Mouse (Mus musculus) left cerebral cortex, postnatal 14 days (tissue): ENCODE measurements around the gene Rnf103. TPM values are rescaled to one million over a fixed set of nuclear protein-coding genes. Genes with fewer than 3 reads are reported as not detected.

Experiments
- total RNA-seq, 2 experiments: library from RNA; stranded (reverse); gene quantifications; 2 replicates each; pipeline ENCODE4 v1.2.3; 2021

Gene Rnf103
- total RNA-seq, 2 experiments from 2014 or later: 52.2 to 53.5 TPM

Other genes starting within 250 kb of the Rnf103 start
- 10 to 100 TPM; 14.2 to 15.0 TPM for gene Krcc1, start 222.2 kb upstream of the Rnf103 start, total RNA-seq
- gene Smyd1, start 171.7 kb upstream of the Rnf103 start, total RNA-seq: 1 to 10 TPM; 2.0 to 3.1 TPM
- gene Cd8b1, start 171.1 kb upstream of the Rnf103 start, total RNA-seq: not detected
- not detected for gene Cd8a, start 120.5 kb upstream of the Rnf103 start, total RNA-seq
- 10 to 100 TPM; 85.1 to 87.0 TPM for gene Rmnd5a, start 53.3 kb upstream of the Rnf103 start, total RNA-seq
- 10 to 100 TPM; 77.6 to 83.3 TPM for gene Chmp3, start 49.9 kb downstream of the Rnf103 start, total RNA-seq
- 10 to 100 TPM; 28.4 to 34.0 TPM for gene Kdm3a, start 139.1 kb downstream of the Rnf103 start, total RNA-seq
- 100 to 1,000 TPM; 134 TPM for gene Reep1, start 213.7 kb downstream of the Rnf103 start, total RNA-seq